In genomic region chr4:138865092-138865491, GRCm38 (mm10) we compare ENCODE assay signal across 29 mouse cellular contexts. TPM values are rescaled to one million over a fixed set of nuclear protein-coding genes. Genes with fewer than 3 reads are reported as not detected.
A peak's percentile ranks its signal among the peaks of the same experiment; 100 is the strongest.
DNase-seq lines count a peak whose midpoint lies in the region; ATAC-seq and TF ChIP-seq lines count a peak whose summit lies in the region.
"Had no signal": no experiment of that assay in that cellular context is flagged by ENCODE, and none has a peak within 500 bp of the region (broad histone marks: within the 10 kb centered on the region; RNA-seq: fewer than 3 reads in every experiment).

No protein-coding gene starts in this region.

- H3K79me2 ChIP-seq in myocyte (ENCODE audit: control insufficient read depth, insufficient read depth) = no peaks in the 10 kb centered on the region

- H3K27me3 ChIP-seq in myocyte (ENCODE audit: control insufficient read depth, insufficient read depth, insufficient read length) = no peaks in the 10 kb centered on the region
- no peaks in the 10 kb centered on the region for H3K27me3 ChIP-seq in stomach, postnatal 0 days (ENCODE audit: control insufficient read depth, insufficient read depth, low read length)
- H3K27me3 ChIP-seq: embryonic facial prominence, embryonic 12.5 days; forebrain, embryonic 13.5 days; forebrain, embryonic 15.5 days had no signal

- DNase-seq in gastrocnemius, adult 2 months = peak; percentile 13
- no peak for DNase-seq in gastrocnemius, adult 8-10 months (ENCODE audit: low spot score in 2 of 2)
- no peak for DNase-seq in ES-E14 (ENCODE audit: low read depth, low spot score)
- DNase-seq in stomach, postnatal 0 days (ENCODE audit: low spot score) = no peak
- DNase-seq in right cerebral cortex, postnatal 14 days = no peak
- DNase-seq: adrenal gland, adult 2 months; adrenal gland, postnatal 10 days; adrenal gland, postnatal 25 days; cerebellum, adult 11-12 months; cerebellum, adult 2 months; cerebellum, adult 9-10 months; cerebellum, postnatal 10 days; cerebellum, postnatal 25 days; forebrain, postnatal 0 days had no signal

- ATAC-seq in megakaryocyte-erythroid progenitor cell, adult 5-6 weeks (replicated peaks; ENCODE audit: low FRiP score, low TSS enrichment, poor library complexity, severe bottlenecking) = no peak
- ATAC-seq in stomach, postnatal 0 days (ENCODE audit: low FRiP score, low TSS enrichment) = no peak
- ATAC-seq: CD4-positive, CD25-positive, alpha-beta regulatory T cell, adult 4 months; forebrain, embryonic 13.5 days; forebrain, embryonic 15.5 days; forebrain, postnatal 0 days; Patski had no signal

- no peak for TF ChIP-seq CTCF in gastrocnemius, adult 2 months (IDR thresholded peaks at IDR 0.05)
- TF ChIP-seq CTCF in bone marrow macrophage, adult 2 months (IDR thresholded peaks at IDR 0.05; ENCODE audit: low read depth, low read length) = no peak
- TF ChIP-seq CTCF in stomach, postnatal 0 days (IDR thresholded peaks at IDR 0.05; ENCODE audit: low read depth) = no peak

- in situ Hi-C loops in ES-E14 (cut with MboI; ENCODE audit: low sequenced_read_pairs in 2 of 2, unreplicated experiment in 2 of 2) = no loop called here

- H3ac ChIP-seq in myocyte (ENCODE audit: control insufficient read depth, insufficient read length) = no peak overlapping the region

- no peaks in the 10 kb centered on the region for H3K9me3 ChIP-seq in ES-E14 (ENCODE audit: control insufficient read depth, insufficient read depth, low read depth, low read length)
- H3K9me3 ChIP-seq in stomach, postnatal 0 days (ENCODE audit: control insufficient read depth, low read length) = no peaks in the 10 kb centered on the region
- H3K9me3 ChIP-seq: embryonic facial prominence, embryonic 10.5 days; embryonic facial prominence, embryonic 12.5 days; forebrain, embryonic 13.5 days; forebrain, embryonic 15.5 days had no signal

- WGBS in stomach, postnatal 0 days = 43% methylated on average over 5 of the region's 5 CpGs

- H3K4me3 ChIP-seq in gastrocnemius, adult 2 months = no peak overlapping the region
- H3K4me3 ChIP-seq in ES-E14 (ENCODE audit: insufficient read depth in 1 of 2, low read depth in 1 of 2, low read length in 2 of 2, poor library complexity in 1 of 2, severe bottlenecking in 1 of 2) = no peak overlapping the region
- H3K4me3 ChIP-seq in bone marrow macrophage, adult 2 months (ENCODE audit: insufficient read depth, low read length) = no peak overlapping the region
- no peak overlapping the region for H3K4me3 ChIP-seq in myocyte
- no peak overlapping the region for H3K4me3 ChIP-seq in stomach, postnatal 0 days (ENCODE audit: low read depth, low read length)
- H3K4me3 ChIP-seq: embryonic facial prominence, embryonic 10.5 days; embryonic facial prominence, embryonic 12.5 days; forebrain, embryonic 13.5 days; forebrain, embryonic 15.5 days had no signal

- no peak for TF ChIP-seq POLR2A in bone marrow macrophage, adult 2 months (IDR thresholded peaks at IDR 0.05; ENCODE audit: borderline replicate concordance, low read depth, low read length)
- no peak for TF ChIP-seq POLR2A in myocyte (IDR thresholded peaks at IDR 0.05; ENCODE audit: insufficient read length, low read depth)

- intact Hi-C loops in gastrocnemius, adult 2 months (cut with DNase I) = no loop called here

- no peak overlapping the region for H3K9ac ChIP-seq in ES-E14 (ENCODE audit: insufficient read depth, low read depth, low read length, poor library complexity, severe bottlenecking)
- H3K9ac ChIP-seq in stomach, postnatal 0 days (ENCODE audit: low read length) = no peak overlapping the region
- H3K9ac ChIP-seq: embryonic facial prominence, embryonic 12.5 days; forebrain, embryonic 13.5 days; forebrain, embryonic 15.5 days; forebrain, postnatal 0 days had no signal

- H3K36me3 ChIP-seq in ES-E14 (ENCODE audit: control insufficient read depth, insufficient read depth, low read length, poor library complexity, severe bottlenecking) = no peaks in the 10 kb centered on the region
- no peaks in the 10 kb centered on the region for H3K36me3 ChIP-seq in myocyte (ENCODE audit: control insufficient read depth, insufficient read depth)
- H3K36me3 ChIP-seq in stomach, postnatal 0 days (ENCODE audit: control insufficient read depth, insufficient read depth, low read length) = no peaks in the 10 kb centered on the region
- H3K36me3 ChIP-seq: embryonic facial prominence, embryonic 10.5 days; embryonic facial prominence, embryonic 12.5 days; forebrain, embryonic 15.5 days had no signal

- peaks cover 1 to 26% of the 10 kb centered on the region in 2 experiments; a peak in 2 of 4 replicates for H3K4me1 ChIP-seq in ES-E14 (ENCODE audit: control insufficient read depth in 2 of 2, insufficient read depth in 2 of 2, low read length in 2 of 2, poor library complexity in 1 of 2)
- H3K4me1 ChIP-seq in bone marrow macrophage, adult 2 months (ENCODE audit: control insufficient read depth, insufficient read depth, low read length) = peaks cover 19% of the 10 kb centered on the region
- no peaks in the 10 kb centered on the region for H3K4me1 ChIP-seq in stomach, postnatal 0 days (replicated peaks; ENCODE audit: control insufficient read depth, insufficient read depth)
- H3K4me1 ChIP-seq: embryonic facial prominence, embryonic 12.5 days; forebrain, embryonic 13.5 days had no signal

- no peak overlapping the region for H3K27ac ChIP-seq in gastrocnemius, adult 2 months
- H3K27ac ChIP-seq in ES-E14 (ENCODE audit: insufficient read depth, low read depth, low read length, poor library complexity, severe bottlenecking) = no peak overlapping the region
- peak overlapping the region; percentile 60 for H3K27ac ChIP-seq in bone marrow macrophage, adult 2 months (ENCODE audit: insufficient read depth, low read depth, low read length)
- H3K27ac ChIP-seq in stomach, postnatal 0 days (replicated peaks) = no peak overlapping the region
- H3K27ac ChIP-seq: embryonic facial prominence, embryonic 10.5 days; embryonic facial prominence, embryonic 12.5 days; forebrain, embryonic 13.5 days; forebrain, embryonic 15.5 days had no signal

- TF ChIP-seq EP300 in stomach, postnatal 0 days (optimal IDR thresholded peaks at IDR 0.05) = no peak

- H3K4me2 ChIP-seq in myocyte (ENCODE audit: low read depth) = peak overlapping the region; percentile 50
- no peak overlapping the region for H3K4me2 ChIP-seq in stomach, postnatal 0 days (replicated peaks; ENCODE audit: low read depth)
- H3K4me2 ChIP-seq: embryonic facial prominence, embryonic 12.5 days; forebrain, embryonic 13.5 days; forebrain, embryonic 15.5 days had no signal

TF ChIP-seq in ES-E14, 5 proteins besides CTCF, POLR2A, EP300 and RAD21:
- TF ChIP-seq ZC3H11A (IDR thresholded peaks at IDR 0.05; ENCODE audit: borderline replicate concordance, low read depth, low read length) = no peak
- peak; percentile 61; the same call in 1 of the 2 replicates for TF ChIP-seq ZNF384 (IDR thresholded peaks at IDR 0.05; ENCODE audit: low read depth, low read length)

TF ChIP-seq in myocyte, 11 proteins besides CTCF, POLR2A, EP300 and RAD21 (continues in another document):
- no peak for TF ChIP-seq MYOD1 (IDR thresholded peaks at IDR 0.05; ENCODE audit: control insufficient read depth in 1 of 3, insufficient read length in 2 of 3, low read depth in 2 of 3)
- no peak for TF ChIP-seq REST (IDR thresholded peaks at IDR 0.05; ENCODE audit: insufficient read depth, insufficient read length)
- TF ChIP-seq MAX (IDR thresholded peaks at IDR 0.05; ENCODE audit: low read depth) = no peak
- TF ChIP-seq USF1 (IDR thresholded peaks at IDR 0.05; ENCODE audit: low read depth) = no peak
- TF ChIP-seq E2F4 (IDR thresholded peaks at IDR 0.05; ENCODE audit: insufficient read depth) = no peak
- TF ChIP-seq SRF (IDR thresholded peaks at IDR 0.05; ENCODE audit: control insufficient read depth, insufficient read length, low read depth) = no peak

RNA-seq across cellular contexts. Expression of gene Pla2g5, which starts 1.8 kb away (rescaled TPM):
- total RNA-seq in gastrocnemius, adult 2 months (2021) = 1 to 10 TPM in 1 of 2 experiments, under 1 TPM in 1; 0.92 to 2.1 TPM
- total RNA-seq in gastrocnemius, adult 8-10 months (2022) = 1 to 10 TPM in 3 of 4 experiments, under 1 TPM in 1; 0.94 to 7.7 (median 3.9) TPM
- total RNA-seq in ES-E14 (2012; rRNA removed) = 3.7 and 7.4 TPM in 2 replicates
- not detected in 2 replicates for polyA plus RNA-seq in bone marrow macrophage, adult 2 months (2012; ENCODE audit: insufficient read depth, insufficient read length, missing spikeins)
- 0.10 TPM for polyA plus RNA-seq in myocyte (2012; fragmentation: generic; extraction: Trizol)
- not detected in 2 replicates for total RNA-seq in megakaryocyte-erythroid progenitor cell, adult 5-6 weeks (2014; fragmentation: Nextera tagmentation)
- total RNA-seq in megakaryocyte-erythroid progenitor cell, adult 5-6 weeks (2017) = not detected in 2 replicates
- polyA plus RNA-seq in stomach, postnatal 0 days (2015; fragmentation: Nextera tagmentation; extraction: Ambion mirVana) = 0.28 and 0.34 TPM in 2 replicates
- total RNA-seq: MEL had no signal
- polyA plus RNA-seq: CD4-positive, CD25-positive, alpha-beta regulatory T cell, adult 4 months had no signal

RNA-seq across cellular contexts. Expression of gene Gm13030, which starts 8.7 kb away (rescaled TPM):
- total RNA-seq in gastrocnemius, adult 2 months (2021) = not detected
- not detected for total RNA-seq in gastrocnemius, adult 8-10 months (2022)
- not detected in 2 replicates for total RNA-seq in ES-E14 (2012; rRNA removed)
- polyA plus RNA-seq in bone marrow macrophage, adult 2 months (2012; ENCODE audit: insufficient read depth, insufficient read length, missing spikeins) = not detected in 2 replicates
- not detected for polyA plus RNA-seq in myocyte (2012; fragmentation: generic; extraction: Trizol)
- total RNA-seq in megakaryocyte-erythroid progenitor cell, adult 5-6 weeks (2014; fragmentation: Nextera tagmentation) = not detected in 2 replicates
- total RNA-seq in megakaryocyte-erythroid progenitor cell, adult 5-6 weeks (2017) = not detected in 2 replicates
- polyA plus RNA-seq in stomach, postnatal 0 days (2015; fragmentation: Nextera tagmentation; extraction: Ambion mirVana) = not detected in 2 replicates
- total RNA-seq: adrenal gland, adult 2 months; adrenal gland, postnatal 10 days; adrenal gland, postnatal 25 days; adrenal gland, postnatal 4 days; CH12.LX; forebrain, postnatal 0 days; MEL had no signal
- polyA plus RNA-seq: adrenal gland, adult 2 months; CD4-positive, CD25-positive, alpha-beta regulatory T cell, adult 4 months; cerebellum, adult 2 months; cortical plate, adult 2 months; embryonic facial prominence, embryonic 10.5 days; embryonic facial prominence, embryonic 12.5 days; embryonic facial prominence, embryonic 14.5 days; forebrain, embryonic 11.5 days; forebrain, embryonic 13.5 days; forebrain, embryonic 15.5 days; forebrain, postnatal 0 days; Patski had no signal

RNA-seq across cellular contexts. Expression of gene Pla2g2e, which starts 12.7 kb away (rescaled TPM):
- total RNA-seq in gastrocnemius, adult 2 months (2021) = not detected
- total RNA-seq in gastrocnemius, adult 8-10 months (2022) = not detected
- total RNA-seq in ES-E14 (2012; rRNA removed) = 0.36 and 2.0 TPM in 2 replicates
- polyA plus RNA-seq in bone marrow macrophage, adult 2 months (2012; ENCODE audit: insufficient read depth, insufficient read length, missing spikeins) = 0.96 TPM in 1 of 2 replicates, not detected in the other
- polyA plus RNA-seq in myocyte (2012; fragmentation: generic; extraction: Trizol) = 20.4 TPM
- not detected in 2 replicates for total RNA-seq in megakaryocyte-erythroid progenitor cell, adult 5-6 weeks (2014; fragmentation: Nextera tagmentation)
- not detected in 2 replicates for total RNA-seq in megakaryocyte-erythroid progenitor cell, adult 5-6 weeks (2017)
- 0.22 TPM in 1 of 2 replicates, not detected in the other for polyA plus RNA-seq in stomach, postnatal 0 days (2015; fragmentation: Nextera tagmentation; extraction: Ambion mirVana)
- total RNA-seq: forebrain, postnatal 0 days; MEL had no signal
- polyA plus RNA-seq: CD4-positive, CD25-positive, alpha-beta regulatory T cell, adult 4 months; cerebellum, adult 2 months; cortical plate, adult 2 months; embryonic facial prominence, embryonic 10.5 days; embryonic facial prominence, embryonic 12.5 days; forebrain, embryonic 11.5 days; forebrain, embryonic 13.5 days; forebrain, embryonic 15.5 days; forebrain, postnatal 0 days; Patski had no signal

RNA-seq across cellular contexts. Expression of gene Otud3, which starts 48.7 kb away (rescaled TPM):
- 10 to 100 TPM; 15.7 to 17.2 TPM for total RNA-seq in gastrocnemius, adult 2 months (2021)
- total RNA-seq in gastrocnemius, adult 8-10 months (2022) = 10 to 100 TPM; 16.6 to 22.7 (median 19.5) TPM
- 12.7 and 13.5 TPM in 2 replicates for total RNA-seq in ES-E14 (2012; rRNA removed)
- 4.8 and 8.0 TPM in 2 replicates for polyA plus RNA-seq in bone marrow macrophage, adult 2 months (2012; ENCODE audit: insufficient read depth, insufficient read length, missing spikeins)
- 12.5 TPM for polyA plus RNA-seq in myocyte (2012; fragmentation: generic; extraction: Trizol)
- 3.7 and 6.6 TPM in 2 replicates for total RNA-seq in megakaryocyte-erythroid progenitor cell, adult 5-6 weeks (2014; fragmentation: Nextera tagmentation)
- total RNA-seq in megakaryocyte-erythroid progenitor cell, adult 5-6 weeks (2017) = 5.0 and 9.7 TPM in 2 replicates
- 2.4 and 2.6 TPM in 2 replicates for polyA plus RNA-seq in stomach, postnatal 0 days (2015; fragmentation: Nextera tagmentation; extraction: Ambion mirVana)
